Mouse (Mus musculus) ovary, postnatal 36 days (tissue): ENCODE results near the gene Ccdc126.
A peak's percentile ranks its signal among the peaks of the same experiment; 100 is the strongest.

Source experiments
- DNase-seq: peaks from one replicate; pipeline ENCODE4 v3.0.0; 2022; ENCODE audit warnings: low spot score, mixed read lengths

Ccdc126 gene

GRCm38 (mm10) chr6:49343737-49344469 is 24.8 kb downstream of the Ccdc126 start:
- DNase-seq: no peak

DNA sequence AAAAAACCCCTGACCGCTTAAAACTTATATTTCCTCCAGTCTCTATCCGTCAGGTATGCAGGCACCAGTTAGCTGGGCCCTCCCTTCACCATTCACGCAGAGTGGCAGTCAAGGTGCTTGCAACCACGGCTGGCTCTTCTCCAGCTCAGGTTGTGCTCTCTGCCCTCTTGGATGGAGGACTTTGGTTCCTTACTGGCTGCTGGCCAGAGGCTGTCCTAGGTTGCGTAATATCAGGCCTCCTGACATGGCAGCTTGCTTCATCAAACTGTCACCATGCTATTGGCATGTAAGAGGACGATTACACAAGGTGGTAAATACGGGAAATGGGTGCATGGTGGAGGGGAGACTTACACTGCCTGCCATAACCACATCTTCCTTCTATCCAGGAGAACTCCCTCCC is 30.8 kb downstream of the Ccdc126 start:
- DNase-seq: no peak

- DNase-seq: no peak
These were observed 35.5 kb downstream of the Ccdc126 start for GRCm38 (mm10) chr6:49354613-49355012.

DNA sequence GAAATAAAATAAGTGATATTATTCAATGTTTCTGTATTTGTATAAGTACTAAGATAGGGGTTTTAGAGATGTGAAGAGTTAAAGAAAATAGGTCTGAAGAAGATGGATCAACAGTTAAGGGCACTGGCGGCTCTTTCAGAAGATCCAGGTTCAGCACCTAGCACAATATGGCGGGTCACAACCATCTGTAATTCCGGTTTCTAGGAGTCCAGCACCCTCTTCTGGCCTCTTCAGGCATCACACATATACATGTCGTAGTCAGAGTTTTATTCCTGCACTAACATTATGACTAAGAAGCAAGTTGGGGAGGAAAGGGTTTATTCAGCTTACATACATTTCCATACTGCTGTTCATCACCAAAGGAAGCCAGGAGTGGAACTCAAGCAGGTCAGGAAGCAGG is 36.1 kb downstream of the Ccdc126 start:
- no peak for DNase-seq

- DNase-seq: no peak
These were observed 41.3 kb downstream of the Ccdc126 start for GRCm38 (mm10) chr6:49360420-49360819.

DNA sequence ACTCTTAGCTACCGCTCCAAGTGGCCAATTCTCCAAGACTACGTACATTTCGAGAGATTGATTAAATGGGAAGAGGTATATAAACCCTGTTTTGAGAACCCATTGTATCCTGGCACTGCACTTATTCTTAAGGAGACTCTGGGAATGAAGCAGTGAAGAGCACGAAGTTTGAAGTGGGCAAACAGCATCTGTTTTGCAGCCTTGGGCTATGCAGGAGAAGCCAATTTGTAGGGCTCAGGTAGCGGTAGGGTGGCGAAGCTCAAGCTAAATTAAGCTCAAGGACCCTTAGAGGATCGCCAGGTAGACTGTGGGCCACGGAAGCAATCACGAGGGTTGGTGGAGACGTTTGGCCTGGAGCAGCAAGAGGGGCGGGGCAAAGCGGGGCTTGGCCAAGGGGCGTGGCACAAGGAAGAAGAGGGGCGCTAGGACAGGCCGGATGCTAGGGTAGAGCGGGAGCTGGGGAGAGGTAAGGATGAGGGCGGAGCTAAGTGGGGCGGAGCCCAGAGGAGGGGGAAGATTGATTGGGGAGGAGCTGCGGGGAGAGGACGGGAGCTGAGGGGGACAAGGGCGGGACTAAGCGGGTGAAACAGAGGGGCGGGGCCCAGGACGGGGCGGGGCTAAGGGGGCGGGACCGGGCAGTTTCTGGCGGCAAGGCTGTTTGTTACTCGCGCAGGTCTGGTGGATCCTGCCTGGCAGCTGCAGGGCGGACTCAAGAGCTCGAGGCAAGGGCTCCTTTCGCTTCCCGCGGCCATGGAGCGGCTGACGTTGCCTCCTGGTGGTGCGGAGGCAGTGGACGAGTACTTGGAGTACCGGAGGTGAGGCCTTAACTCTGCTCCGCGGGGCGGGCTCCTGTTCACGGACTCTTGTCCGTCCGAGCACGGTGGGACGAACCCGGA is 48.3 kb downstream of the Ccdc126 start, which contains the start of gene Fam221a:
Gene Fam221a, plus strand, starts transcription at position 581 of the 896 bp plus-strand sequence.
- peak; percentile 84 for DNase-seq

DNA sequence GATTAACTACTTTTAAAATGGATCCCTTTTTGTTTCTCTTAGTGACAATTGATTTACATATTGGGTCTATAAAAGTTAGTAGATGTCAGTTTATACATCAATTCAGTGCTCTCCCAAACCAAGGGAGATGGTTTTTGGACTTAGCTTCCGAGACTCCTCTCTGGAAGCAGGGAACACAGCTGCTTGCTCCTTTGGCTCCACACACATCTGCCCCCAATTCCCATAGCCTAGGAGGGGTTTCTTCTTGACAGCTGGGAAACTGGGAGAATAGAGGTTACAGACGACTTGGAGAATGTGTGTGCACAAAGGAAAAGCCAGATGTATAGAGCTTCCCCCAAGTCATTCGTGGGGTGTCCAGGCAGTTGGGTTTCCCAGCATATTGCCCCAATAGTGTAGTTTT is 49.1 kb downstream of the Ccdc126 start:
- DNase-seq: no peak

DNA sequence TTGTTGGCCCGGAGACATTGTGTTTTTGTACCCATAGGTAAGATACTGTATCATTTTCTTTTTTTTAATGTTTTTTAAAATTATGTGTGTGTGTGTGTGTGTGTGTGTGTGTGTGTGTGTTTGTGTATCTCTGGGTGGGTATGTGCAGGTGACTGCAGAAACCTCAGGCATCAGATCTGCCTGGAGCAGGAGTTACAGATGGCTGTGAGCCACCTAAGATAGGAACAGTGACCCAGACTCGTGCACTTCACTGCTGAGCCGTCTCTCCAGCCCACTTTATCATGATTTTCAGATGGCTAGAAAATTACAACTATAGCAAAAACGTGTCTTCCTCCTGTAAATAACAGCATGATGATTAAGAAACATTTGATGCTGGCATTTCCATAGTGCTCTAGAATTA is 53.6 kb downstream of the Ccdc126 start:
- no peak for DNase-seq

DNA sequence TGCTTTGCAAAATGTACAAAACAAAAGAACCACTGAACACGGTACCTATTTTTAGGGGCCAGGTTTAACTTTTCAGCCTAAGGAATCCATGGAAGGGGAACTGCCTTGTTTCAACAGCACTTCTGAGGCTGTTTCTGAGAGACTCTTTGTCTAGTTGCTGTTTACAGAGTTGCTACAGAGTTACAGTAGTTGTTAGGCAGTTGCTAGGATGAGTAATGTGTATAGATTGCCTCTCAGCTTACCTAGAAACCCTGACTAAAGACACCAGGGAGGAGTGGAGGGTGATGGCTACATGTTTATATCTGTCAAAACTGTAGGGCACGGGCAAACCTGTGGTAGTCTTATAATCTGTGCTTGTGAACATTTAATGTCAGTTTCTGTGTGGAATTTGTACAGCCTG is 54.9 kb downstream of the Ccdc126 start:
- DNase-seq: no peak

DNA sequence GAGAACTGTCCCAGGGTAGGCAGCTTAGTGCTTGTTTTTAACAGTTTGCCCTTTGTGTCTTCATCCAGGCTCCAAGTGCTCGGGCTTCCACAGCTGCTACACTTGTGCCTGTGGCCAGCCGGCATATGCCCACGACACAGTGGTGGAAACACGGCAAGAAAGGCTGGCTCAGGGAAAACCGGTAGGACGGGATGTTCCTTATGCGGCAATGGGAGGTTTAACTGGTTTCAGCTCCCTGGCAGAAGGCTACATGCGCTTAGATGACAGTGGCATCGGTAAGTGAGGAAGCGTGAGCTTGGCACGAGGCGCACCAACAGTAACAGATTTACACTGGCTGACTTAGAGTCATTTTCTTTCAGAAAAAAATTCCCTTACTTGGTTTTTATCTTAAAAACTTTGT is 59.3 kb downstream of the Ccdc126 start:
- no peak for DNase-seq
